Mouse (Mus musculus): ENCODE results near the gene Mak. TPM values are rescaled to one million over a fixed set of nuclear protein-coding genes. Genes with fewer than 3 reads are reported as not detected.
A peak's percentile ranks its signal among the peaks of the same experiment; 100 is the strongest.

Gene Mak
- total RNA-seq, 2 experiments from 2014 or later, result not detected

DNA sequence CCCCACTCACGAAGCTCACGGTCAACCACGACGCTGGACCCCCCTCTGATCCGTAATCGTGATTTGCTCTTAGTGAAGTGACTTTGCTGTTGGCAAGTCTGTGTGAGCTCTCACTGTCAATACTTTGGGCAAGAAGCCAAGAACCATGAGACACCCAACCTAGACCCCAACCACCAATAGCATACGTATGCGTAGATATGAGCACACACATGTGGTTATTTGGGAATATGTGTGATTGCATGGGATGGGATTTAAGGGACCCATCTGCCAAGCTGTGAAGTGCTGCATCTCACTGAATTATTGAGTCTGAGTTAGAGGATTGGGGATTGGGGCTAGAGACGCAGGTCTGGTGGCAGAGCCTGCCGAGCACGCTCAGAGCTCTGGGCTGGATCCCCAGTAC lies 7.9 kb downstream of the Mak start:
- no peak for DNase-seq

DNA sequence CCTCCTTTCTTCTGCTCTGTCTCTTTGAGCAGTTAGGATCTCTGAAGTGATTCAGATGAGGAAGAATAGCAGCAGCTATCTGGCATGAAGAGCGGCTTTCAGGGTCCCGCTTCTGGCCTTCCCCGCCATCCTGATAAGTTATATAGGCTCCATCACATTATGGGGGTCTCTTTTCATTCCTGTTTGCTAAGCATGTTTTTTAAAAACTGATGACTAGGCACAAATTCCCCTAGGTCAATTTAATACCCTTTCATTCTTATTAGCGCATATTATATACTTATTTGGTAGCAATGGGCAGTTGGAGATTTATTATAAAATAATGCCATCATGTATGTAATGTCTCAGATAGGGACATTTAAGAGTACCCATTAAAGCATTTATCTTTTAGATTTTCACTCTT lies 11.9 kb downstream of the Mak start:
- no peak for DNase-seq

- no peak for DNase-seq
Measured at GRCm38 (mm10) chr13:41051965-41052364, 27.5 kb downstream of the Mak start.

- no peak for DNase-seq
Measured at GRCm38 (mm10) chr13:41047280-41047679, 32.2 kb downstream of the Mak start.

DNA sequence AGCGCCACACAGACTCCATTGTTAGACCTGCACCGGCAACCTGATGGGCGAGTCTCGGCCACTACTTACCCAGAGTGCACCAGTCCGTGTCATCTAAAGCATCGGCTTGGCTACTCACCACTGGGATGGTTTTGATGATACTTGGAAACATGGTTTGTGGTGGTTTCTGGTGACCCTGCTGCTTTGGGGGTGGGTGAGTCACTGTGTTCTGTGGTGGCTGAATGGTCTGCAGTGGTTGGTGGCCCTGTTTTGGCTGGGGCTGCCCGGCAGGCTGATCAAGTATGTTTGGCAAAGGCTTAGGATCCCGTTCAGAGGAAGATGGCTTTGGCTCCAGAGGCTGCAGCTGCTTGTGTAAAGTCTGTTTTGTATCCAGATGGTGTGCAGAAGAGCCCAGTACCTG lies 33.6 kb downstream of the Mak start:
- no peak for DNase-seq

DNA sequence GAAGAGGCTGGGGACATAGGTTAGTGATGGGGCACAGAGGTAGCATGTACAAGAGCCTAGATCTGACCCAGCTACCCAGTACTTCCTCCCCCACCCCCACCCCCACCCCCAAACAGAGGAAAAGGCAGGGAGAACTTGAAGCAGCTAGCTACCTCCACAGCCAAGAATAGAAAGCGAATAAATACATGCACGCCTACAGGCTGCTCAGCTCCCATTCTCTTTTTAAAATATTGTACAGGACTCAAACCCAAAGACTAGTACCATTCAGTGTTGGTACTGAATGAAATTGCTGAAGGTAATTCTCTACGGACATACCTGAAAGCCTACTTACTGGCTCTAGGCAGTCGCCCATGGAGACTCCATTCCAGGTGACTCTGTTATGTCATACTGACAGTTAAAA lies 37.0 kb downstream of the Mak start:
- no peak for DNase-seq

DNA sequence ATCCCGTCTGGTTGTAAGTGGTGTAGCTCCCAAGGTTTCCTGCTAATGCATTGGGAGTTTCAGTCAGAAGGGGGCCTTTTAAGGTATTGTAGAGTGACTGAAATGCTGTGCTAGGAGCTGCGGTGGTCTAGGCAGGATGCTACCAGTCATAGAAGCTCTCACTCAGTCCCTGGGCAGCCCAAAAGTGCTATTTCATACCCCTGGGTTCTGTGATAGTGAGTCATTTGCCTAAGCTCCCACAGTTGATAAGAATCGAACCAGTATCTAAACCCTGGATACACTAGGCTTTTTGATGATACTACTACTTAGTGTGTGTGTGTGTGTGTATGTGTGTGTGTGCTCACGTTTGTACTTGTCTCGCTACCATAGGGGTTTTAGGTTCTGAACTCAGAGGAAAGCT lies 49.4 kb downstream of the Mak start:
- DNase-seq, result no peak

DNA sequence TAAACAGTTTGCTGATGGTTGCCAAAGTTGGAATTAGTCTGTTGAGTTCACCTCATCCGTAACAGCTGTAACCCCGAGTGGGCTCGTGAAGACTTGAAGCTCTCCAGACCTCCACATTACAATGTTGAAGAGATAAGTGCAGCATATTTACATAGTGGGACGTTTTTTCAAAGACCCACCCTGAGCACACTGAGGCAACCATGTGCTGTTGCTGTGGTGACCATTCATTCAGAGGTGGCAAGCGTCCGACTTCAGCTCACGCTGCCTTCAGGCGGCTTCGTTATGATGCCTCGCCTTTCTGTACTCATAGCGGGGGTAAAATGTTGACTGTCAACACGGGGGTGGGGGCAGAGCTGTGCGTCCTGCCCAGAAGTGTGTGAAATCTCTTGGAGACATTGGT lies 57.4 kb downstream of the Mak start:
- no peak for DNase-seq

DNA sequence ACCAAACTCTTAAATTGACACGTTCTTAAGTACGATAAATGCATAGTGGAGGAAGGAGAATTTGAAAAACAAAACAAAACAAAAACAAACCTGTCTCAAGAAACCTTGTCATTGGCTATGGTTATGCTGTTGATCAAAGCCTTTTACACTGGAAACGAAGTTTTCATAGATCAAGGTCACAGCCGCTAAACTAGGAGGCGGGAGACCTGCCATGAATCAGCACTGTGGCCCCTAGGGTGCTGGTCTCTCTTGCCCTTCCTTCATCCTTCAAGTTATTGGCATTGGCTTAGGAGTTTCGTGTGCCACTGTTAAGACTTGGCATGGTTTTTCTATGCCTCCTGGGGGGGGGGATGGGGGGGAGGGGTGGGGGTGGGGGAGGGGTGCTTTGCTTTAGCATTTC lies 57.9 kb downstream of the Mak start:
- no peak for DNase-seq

DNA sequence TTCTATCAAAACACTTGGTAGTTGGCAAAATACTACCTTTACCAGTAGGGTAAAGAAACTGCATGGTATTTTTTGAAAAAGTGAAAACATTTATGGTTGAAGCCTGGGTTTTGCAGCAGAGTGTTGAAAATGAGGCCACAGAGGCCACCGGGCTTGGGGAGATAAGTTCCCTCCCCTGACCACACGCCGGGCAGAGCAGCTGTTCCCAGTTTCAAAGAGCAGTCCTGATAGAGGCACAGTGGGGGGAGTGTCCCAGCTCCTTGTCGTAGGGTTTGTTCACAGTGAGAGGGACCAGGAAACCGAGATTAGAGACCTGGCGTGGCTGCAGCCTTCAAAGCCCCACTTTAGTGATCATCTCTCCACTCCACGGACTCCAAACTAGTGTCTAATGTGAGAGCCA lies 59.0 kb downstream of the Mak start:
- no peak for DNase-seq

GRCm38 (mm10) chr13:41018756-41019591 lies 60.5 kb downstream of the Mak start:
- DNase-seq, result no peak

DNA sequence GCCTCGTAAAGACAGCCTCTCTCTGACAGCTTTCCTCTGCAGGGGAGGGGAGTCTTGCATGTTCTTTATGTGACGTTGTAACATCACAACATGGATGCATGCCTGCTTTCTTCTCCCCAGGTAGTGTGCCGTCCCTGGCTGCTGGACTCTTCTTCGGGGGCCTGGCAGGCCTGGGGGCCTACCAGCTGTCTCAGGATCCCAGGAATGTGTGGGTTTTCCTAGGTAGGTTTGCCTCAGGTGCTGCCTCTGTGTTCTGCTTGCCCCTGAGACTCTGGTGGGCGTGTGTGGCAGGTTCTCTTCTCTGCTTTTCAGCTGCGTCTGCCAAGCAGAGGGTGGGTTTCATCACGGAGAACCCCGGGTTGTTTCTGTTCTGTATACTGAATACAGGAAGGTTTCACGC lies 61.3 kb downstream of the Mak start:
- no peak for DNase-seq

GRCm38 (mm10) chr13:41017832-41018231 lies 61.7 kb downstream of the Mak start:
- no peak for DNase-seq

- no peak for DNase-seq
Measured at GRCm38 (mm10) chr13:41016797-41017405, 62.6 kb downstream of the Mak start.

GRCm38 (mm10) chr13:41015829-41016634 lies 63.5 kb downstream of the Mak start, which contains the start of gene Tmem14c:
TSS of gene Tmem14c (plus strand) at chr13:41016292.
- DNase-seq, result peak; percentile 93

DNA sequence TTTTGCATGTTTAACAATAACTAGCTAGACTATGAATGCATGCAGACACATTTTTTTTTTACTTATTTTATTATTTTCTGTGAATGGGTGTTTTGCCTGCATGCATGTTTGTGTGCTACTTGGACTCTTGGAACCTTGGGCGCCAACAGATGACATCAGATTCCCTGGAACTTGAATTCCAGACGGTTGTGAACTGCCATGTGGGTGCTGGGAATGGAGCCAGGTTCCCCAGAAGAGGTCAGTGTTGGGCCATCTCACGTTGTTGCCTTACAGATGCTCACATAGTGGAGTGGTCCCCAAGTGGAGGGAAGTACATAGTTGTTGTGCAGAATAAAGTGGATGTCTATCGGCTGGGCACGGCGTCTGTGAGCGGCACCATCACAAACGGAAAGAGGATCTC lies 70.6 kb downstream of the Mak start:
- DNase-seq, result no peak

- DNase-seq, result no peak
Measured at GRCm38 (mm10) chr13:41008271-41008670, 71.2 kb downstream of the Mak start.

DNA sequence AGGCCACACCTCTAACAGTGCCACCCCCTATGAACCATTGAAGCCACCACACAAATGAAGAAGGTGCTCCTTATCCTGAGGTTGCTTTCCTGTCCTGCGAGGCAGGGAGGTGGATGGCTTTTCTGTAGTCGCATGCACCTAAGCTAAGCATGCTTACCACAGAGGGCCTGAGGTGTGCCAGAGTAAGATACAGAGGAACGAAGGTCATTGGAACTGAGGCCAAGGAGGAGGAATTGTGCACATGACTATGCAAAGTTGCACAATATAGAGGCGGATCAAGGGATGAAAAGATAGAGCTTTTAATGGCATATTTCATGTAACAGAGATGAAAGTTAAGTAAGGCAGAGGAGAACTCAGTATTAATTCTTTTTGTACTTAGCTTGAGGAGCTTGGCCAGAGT lies 73.3 kb downstream of the Mak start:
- no peak for DNase-seq

- no peak for DNase-seq
Measured at GRCm38 (mm10) chr13:41002001-41002400, 77.5 kb downstream of the Mak start.

DNA sequence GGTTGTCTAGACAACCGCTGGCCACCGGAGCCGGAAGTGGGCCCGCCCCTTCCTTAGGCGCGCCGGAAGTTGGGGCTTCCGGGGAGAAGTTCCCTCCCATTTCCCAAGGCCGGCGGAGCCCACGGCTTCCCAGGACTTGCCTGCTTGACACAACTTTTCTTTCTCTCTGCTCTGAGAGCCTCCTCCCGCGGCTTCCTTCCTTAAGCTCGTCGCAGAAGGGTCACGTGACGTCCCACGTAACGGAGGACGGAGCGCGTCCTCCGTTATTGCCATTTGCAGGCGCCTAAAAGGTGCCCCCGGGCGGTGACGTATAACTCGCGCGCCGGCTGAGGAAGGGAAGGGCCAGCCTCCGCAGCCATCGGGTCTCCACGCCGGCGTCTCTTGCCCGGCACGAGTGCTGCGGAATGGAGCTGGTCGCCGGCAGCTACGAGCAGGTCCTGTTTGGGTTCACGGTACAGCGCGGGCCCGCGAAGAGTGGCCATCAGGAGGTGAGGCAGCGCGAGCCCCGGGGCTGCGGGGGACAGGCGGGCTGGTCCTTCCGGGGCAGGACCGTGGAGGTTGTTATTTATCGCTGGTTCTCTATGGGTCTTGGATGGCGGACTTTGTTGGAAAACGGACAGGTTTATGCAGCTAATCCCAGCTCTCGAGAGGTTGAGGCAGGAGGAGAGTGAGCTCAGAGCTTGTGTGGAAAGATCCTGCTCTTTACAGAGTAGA lies 78.4 kb downstream of the Mak start, which contains the start of gene Pak1ip1:
TSS of gene Pak1ip1 (plus strand) at position 98 of the 714 bp plus-strand sequence.
- peak; percentile 91 for DNase-seq

- peak; percentile 50 for DNase-seq
Measured at GRCm38 (mm10) chr13:41000140-41000925, 79.2 kb downstream of the Mak start.
